Mouse (Mus musculus) cortical plate, adult 2 months (tissue): Measurements from ENCODE around the gene Frmd4b. TPM values are rescaled to one million over a fixed set of nuclear protein-coding genes. Genes with fewer than 3 reads are reported as not detected.

Source experiments
- H3K27ac ChIP-seq: fragments of 200-500 bp; 2 replicates; pipeline ENCODE4 v1.5.1; 2012; ENCODE audit warnings: low read length, control low read depth, inconsistent platforms; ENCODE audit not compliant: insufficient read depth
- H3K4me1 ChIP-seq: fragments of 200-500 bp; 2 replicates; pipeline ENCODE4 v1.6.1; 2011; ENCODE audit warnings: low read length; ENCODE audit not compliant: control insufficient read depth, insufficient read depth
- H3K4me3 ChIP-seq: fragments of 200-500 bp; 2 replicates; pipeline ENCODE4 v1.5.1; 2011; ENCODE audit warnings: mild to moderate bottlenecking, low read length, control low read depth; ENCODE audit not compliant: insufficient read depth
- CTCF ChIP-seq: fragments of 200-500 bp; IDR thresholded peaks from 2 replicates; pipeline ENCODE4 v1.5.1; 2011; ENCODE audit warnings: mild to moderate bottlenecking, control low read depth, low read length; ENCODE audit not compliant: insufficient read depth; ENCODE audit errors: extremely low read depth
- POLR2A ChIP-seq: fragments of 200-500 bp; IDR thresholded peaks from 2 replicates; pipeline ENCODE4 v1.6.1; 2011; ENCODE audit warnings: mild to moderate bottlenecking, low read length, control low read depth; ENCODE audit not compliant: insufficient read depth; ENCODE audit errors: extremely low read depth
- polyA plus RNA-seq: library from polyadenylated mRNA; depleted of rRNA; stranded (reverse); fragments of >200 nt; gene quantifications from 2 replicates; pipeline ENCODE4 v1.2.3, GENCODE M21; 2012; rRNA removed

The Frmd4b gene
- polyA plus RNA-seq, 1 experiment: 17.1 TPM

- H3K4me1 ChIP-seq: no peaks in the 10 kb centered on the region
- no peak overlapping the region for H3K27ac ChIP-seq
- H3K4me3 ChIP-seq: no peak overlapping the region
- TF ChIP-seq POLR2A (no peak), CTCF (no peak)
Measured at GRCm38 (mm10) chr6:97239360-97239759, 378.0 kb downstream of the Frmd4b start.

Other genes starting within 250 kb of the Frmd4b start
- gene Mitf, start 189.5 kb upstream of the Frmd4b start, polyA plus RNA-seq: 5.8 and 6.0 TPM in 2 replicates